Mouse (Mus musculus) CH12.LX (cell line): ENCODE data around the gene Agrp.

ENCODE experiments used
- CHD1 ChIP-seq: IDR thresholded peaks from 2 replicates; pipeline ENCODE4 v1.6.1; 2012; ENCODE audit warnings: low read depth, low read length, improper control_type of control experiment, inconsistent platforms
- CTCF ChIP-seq, 2 experiments: IDR thresholded peaks in 1 of 2; conservative IDR thresholded peaks in 1 of 2; 2 replicates each; pipeline ENCODE4 v1.5.1; 2011 to 2012; ENCODE audit warnings: low read depth in 2 of 2, low read length in 2 of 2, improper control_type of control experiment in 1 of 2, inconsistent platforms in 1 of 2, mild to moderate bottlenecking in 1 of 2, moderate library complexity in 1 of 2
- ELF1 ChIP-seq: IDR thresholded peaks from 2 replicates; pipeline ENCODE4 v1.6.1; 2014; ENCODE audit warnings: low read depth, mild to moderate bottlenecking, inconsistent platforms, low read length, improper control_type of control experiment
- EP300 ChIP-seq: IDR thresholded peaks from 2 replicates; pipeline ENCODE4 v1.6.1; 2011; ENCODE audit warnings: low read length, improper control_type of control experiment
- HCFC1 ChIP-seq: IDR thresholded peaks from 2 replicates; pipeline ENCODE4 v1.6.1; 2012; ENCODE audit warnings: low read depth, mild to moderate bottlenecking, inconsistent platforms, low read length, improper control_type of control experiment
- IRF4 ChIP-seq: IDR thresholded peaks from 2 replicates; pipeline ENCODE4 v1.6.1; 2014; ENCODE audit warnings: low read depth, mild to moderate bottlenecking, inconsistent platforms, low read length, improper control_type of control experiment
- JUN ChIP-seq: IDR thresholded peaks from 2 replicates; pipeline ENCODE4 v1.6.1; 2011; ENCODE audit warnings: low read depth, mild to moderate bottlenecking, low read length, improper control_type of control experiment, moderate library complexity; ENCODE audit not compliant: insufficient read depth
- MYC ChIP-seq: IDR thresholded peaks from 2 replicates; pipeline ENCODE4 v1.6.1; 2011; ENCODE audit warnings: low read depth, mild to moderate bottlenecking, improper control_type of control experiment, low read length
- POLR2A ChIP-seq: IDR thresholded peaks from 2 replicates; pipeline ENCODE4 v1.6.1; 2011; ENCODE audit warnings: low read depth, mild to moderate bottlenecking, improper control_type of control experiment, low read length
- RAD21 ChIP-seq: IDR thresholded peaks from 2 replicates; pipeline ENCODE4 v1.6.1; 2011; ENCODE audit warnings: low read depth, mild to moderate bottlenecking, low read length, improper control_type of control experiment, moderate library complexity

DNA sequence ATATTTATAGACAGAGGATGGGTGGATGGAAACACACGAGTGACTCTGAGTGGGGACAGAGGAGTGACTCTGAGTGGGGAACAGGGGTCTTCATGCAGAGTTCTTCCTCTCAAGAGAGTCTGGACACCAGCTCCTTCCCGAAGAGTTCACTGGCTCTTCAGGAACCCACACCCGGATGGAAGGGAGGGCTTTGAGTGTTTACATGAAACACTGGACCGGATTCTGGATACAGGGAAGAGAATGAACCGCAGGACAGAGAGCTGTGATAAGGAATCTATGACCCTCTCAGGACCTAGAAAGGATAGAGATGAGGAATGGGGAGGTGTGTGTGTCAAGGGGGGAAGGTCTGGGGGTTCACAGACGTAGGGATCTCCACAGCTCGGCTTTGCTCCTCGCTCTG lies 119.8 kb downstream of the Agrp start:
- no peak for TF ChIP-seq EP300
- no peak for TF ChIP-seq IRF4
- TF ChIP-seq CTCF (conservative IDR thresholded peaks at IDR 0.05 in 1 of 2, IDR thresholded peaks at IDR 0.05 in 1 of 2; ENCODE audit: low read depth in 2 of 2, low read length in 2 of 2), result no peak
- no peak for TF ChIP-seq CHD1
- no peak for TF ChIP-seq MYC
- no peak for TF ChIP-seq HCFC1
- TF ChIP-seq POLR2A, result no peak
- no peak for TF ChIP-seq JUN
- TF ChIP-seq ELF1, result no peak
- no peak for TF ChIP-seq RAD21
